Mouse (Mus musculus) 3T3-L1 (cell line): Measurements from ENCODE around the gene Gm11549.
A peak's percentile ranks its signal among the peaks of the same experiment; 100 is the strongest.

Experiments
- DNase-seq: peaks from one replicate; pipeline ENCODE4 v3.0.0-alpha.2; 2015; ENCODE audit warnings: low read depth, low spot score

Gene Gm11549

GRCm38 (mm10) chr3:36516196-36516595, 5.4 kb downstream of the Gm11549 start:
- no peak for DNase-seq

GRCm38 (mm10) chr3:36511491-36511890, 10.1 kb downstream of the Gm11549 start:
- no peak for DNase-seq

GRCm38 (mm10) chr3:36505809-36506735, 15.5 kb downstream of the Gm11549 start:
- no peak for DNase-seq

- no peak for DNase-seq
These were observed 16.3 kb downstream of the Gm11549 start for GRCm38 (mm10) chr3:36505306-36505705.

- peak; percentile 25 for DNase-seq
These were observed 20.1 kb downstream of the Gm11549 start for GRCm38 (mm10) chr3:36501546-36501945.

- peak; percentile 81 for DNase-seq
These were observed 20.6 kb downstream of the Gm11549 start for GRCm38 (mm10) chr3:36500976-36501375.

GRCm38 (mm10) chr3:36499418-36499817, 22.2 kb downstream of the Gm11549 start:
- no peak for DNase-seq

- DNase-seq: no peak
These were observed 23.4 kb downstream of the Gm11549 start for GRCm38 (mm10) chr3:36498224-36498623.

- peak; percentile 93 for DNase-seq
These were observed 24.9 kb downstream of the Gm11549 start for GRCm38 (mm10) chr3:36496746-36497145.

GRCm38 (mm10) chr3:36496273-36496672, 25.3 kb downstream of the Gm11549 start:
- no peak for DNase-seq

GRCm38 (mm10) chr3:36495436-36495835, 26.2 kb downstream of the Gm11549 start:
- peak; percentile 99 for DNase-seq

GRCm38 (mm10) chr3:36494613-36495012, 27.0 kb downstream of the Gm11549 start:
- DNase-seq: peak; percentile 61

GRCm38 (mm10) chr3:36493641-36494283, 27.9 kb downstream of the Gm11549 start:
- DNase-seq: peak; percentile 68

GRCm38 (mm10) chr3:36492716-36493391, 28.8 kb downstream of the Gm11549 start:
- peak; percentile 69 for DNase-seq

GRCm38 (mm10) chr3:36491535-36491934, 30.1 kb downstream of the Gm11549 start:
- no peak for DNase-seq

GRCm38 (mm10) chr3:36489590-36489910, 32.1 kb downstream of the Gm11549 start:
- DNase-seq: peak; percentile 49

- DNase-seq: peak; percentile 32
These were observed 32.6 kb downstream of the Gm11549 start for GRCm38 (mm10) chr3:36488899-36489589.

GRCm38 (mm10) chr3:36488367-36488766, 33.2 kb downstream of the Gm11549 start:
- no peak for DNase-seq

- DNase-seq: no peak
These were observed 34.7 kb downstream of the Gm11549 start for GRCm38 (mm10) chr3:36486881-36487280.

- no peak for DNase-seq
These were observed 35.4 kb downstream of the Gm11549 start for GRCm38 (mm10) chr3:36486176-36486575.

GRCm38 (mm10) chr3:36484292-36484691, 37.3 kb downstream of the Gm11549 start:
- no peak for DNase-seq

- no peak for DNase-seq
These were observed 38.7 kb downstream of the Gm11549 start for GRCm38 (mm10) chr3:36482940-36483339.
